Mouse (Mus musculus) megakaryocyte, embryonic 14.5 days (primary cell): ENCODE data around the gene Chtf18. TPM values are rescaled to one million over a fixed set of nuclear protein-coding genes. Genes with fewer than 3 reads are reported as not detected.

Experiments used
- H3K27me3 ChIP-seq: replicated peaks from 2 replicates; pipeline ENCODE3; 2012; ENCODE audit warnings: inconsistent platforms
- H3K36me3 ChIP-seq: replicated peaks from 2 replicates; pipeline ENCODE3; 2012; ENCODE audit warnings: low read length, inconsistent platforms, mixed read lengths
- H3K4me1 ChIP-seq: 2 replicates; pipeline ENCODE4 v1.6.1; 2012; ENCODE audit warnings: inconsistent platforms
- H3K4me3 ChIP-seq: replicated peaks from 2 replicates; pipeline ENCODE3; 2012; ENCODE audit warnings: moderate library complexity, mild to moderate bottlenecking, inconsistent platforms
- H3K9me3 ChIP-seq: 2 replicates; pipeline ENCODE4 v1.6.1; 2012; ENCODE audit warnings: inconsistent platforms
- FLI1 ChIP-seq: IDR thresholded peaks from 2 replicates; pipeline ENCODE4 v1.6.1; 2012; ENCODE audit warnings: low read length, inconsistent platforms, mixed read lengths
- GATA1 ChIP-seq: IDR thresholded peaks from 3 replicates; pipeline ENCODE4 v1.6.1; 2012; ENCODE audit warnings: mixed read lengths, low read length, inconsistent platforms, borderline replicate concordance
- polyA plus RNA-seq: library from polyadenylated mRNA; stranded (reverse); fragments of >175 nt; gene quantifications from 2 replicates; pipeline ENCODE4 v1.2.3, GENCODE M21; 2012; ENCODE audit warnings: low replicate concordance; ENCODE audit not compliant: insufficient read depth

Gene Chtf18
- polyA plus RNA-seq, 1 experiment: 30.7 TPM

DNA sequence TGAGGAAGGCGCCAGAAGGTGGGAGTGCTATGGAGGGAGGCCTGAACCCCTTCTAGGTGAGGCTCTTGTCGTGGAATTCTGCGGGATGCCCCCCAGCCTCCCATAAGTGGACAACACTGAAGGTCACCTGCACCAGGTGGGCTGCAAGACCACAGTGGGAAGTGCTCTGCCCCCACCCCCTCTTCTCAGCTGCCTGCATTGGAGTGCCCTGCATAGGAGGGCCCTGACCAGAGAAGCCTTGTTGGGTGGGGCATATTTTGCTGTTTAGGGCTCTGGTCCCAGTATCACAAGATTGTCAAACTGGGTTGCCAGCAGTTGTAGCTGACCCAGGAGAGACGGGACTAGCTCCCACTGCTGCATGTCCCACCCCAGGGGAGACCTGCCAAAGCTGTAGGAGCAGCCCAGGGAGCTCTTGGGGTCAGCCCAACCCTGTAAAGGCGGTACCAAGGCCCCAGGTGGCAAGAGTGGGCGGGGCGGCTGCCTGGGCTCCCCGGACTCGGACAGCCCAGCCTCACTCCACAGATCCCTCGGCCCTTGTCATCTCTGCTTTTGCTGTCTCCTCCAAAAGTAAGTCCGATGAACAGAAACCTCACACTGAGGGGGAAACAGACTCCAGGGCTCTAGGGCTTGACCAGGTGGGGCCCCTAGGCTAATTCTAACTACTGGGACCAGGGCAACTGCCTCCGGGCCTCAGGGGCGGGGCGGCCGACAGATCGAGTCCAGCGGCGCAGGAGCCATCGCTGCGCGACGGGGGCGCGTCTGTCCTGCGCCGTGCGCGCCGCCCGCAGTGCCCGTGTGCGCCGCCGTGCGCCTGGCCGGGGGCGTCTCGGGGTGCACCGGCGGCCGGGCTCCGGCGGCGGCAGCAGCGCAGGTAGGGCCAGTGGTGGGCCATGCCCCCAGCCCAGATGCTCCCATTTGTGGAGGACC lies 10.2 kb downstream of the Chtf18 start, which contains the start of gene Gng13:
Gene Gng13, plus strand, starts transcription at position 461 of the 927 bp plus-strand sequence.
- Histone ChIP-seq H3K4me3 (no peak within 1 kb of the TSS), H3K4me1 (peaks cover 10% of the 10 kb centered on the region), H3K27me3 (peaks cover 62% of the 10 kb centered on the region), H3K9me3 (peaks cover 8% of the 10 kb centered on the region), H3K36me3 (peaks cover 37% of the 10 kb centered on the region)
- TF ChIP-seq FLI1 (no peak), GATA1 (no peak)

DNA sequence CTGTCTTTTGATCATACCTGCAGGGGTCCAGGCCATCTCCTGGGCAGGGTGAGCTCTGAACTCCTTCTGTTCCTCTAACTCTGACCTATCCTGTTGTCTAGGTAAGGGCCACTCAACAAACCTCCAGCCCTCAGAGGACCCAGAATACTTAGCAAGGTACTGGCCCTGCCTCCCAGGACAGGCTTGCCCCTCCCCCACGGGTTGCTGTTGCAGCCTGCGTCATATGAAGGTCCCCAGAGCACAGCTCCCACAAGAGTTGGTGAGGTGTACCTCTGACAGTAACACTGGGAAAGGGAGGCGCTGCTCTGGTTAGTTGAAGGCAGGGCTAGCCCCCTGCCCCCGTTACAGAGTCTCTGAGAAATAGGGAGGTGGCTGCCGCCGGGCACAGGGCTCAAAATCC lies 11.1 kb downstream of the Chtf18 start:
- peaks cover 10% of the 10 kb centered on the region for H3K4me1 ChIP-seq
- peaks cover 10% of the 10 kb centered on the region for H3K9me3 ChIP-seq
- H3K4me3 ChIP-seq: no peak overlapping the region
- peaks cover 29% of the 10 kb centered on the region for H3K36me3 ChIP-seq
- TF ChIP-seq FLI1: no peak
- TF ChIP-seq GATA1: no peak
- peaks cover 68% of the 10 kb centered on the region for H3K27me3 ChIP-seq

DNA sequence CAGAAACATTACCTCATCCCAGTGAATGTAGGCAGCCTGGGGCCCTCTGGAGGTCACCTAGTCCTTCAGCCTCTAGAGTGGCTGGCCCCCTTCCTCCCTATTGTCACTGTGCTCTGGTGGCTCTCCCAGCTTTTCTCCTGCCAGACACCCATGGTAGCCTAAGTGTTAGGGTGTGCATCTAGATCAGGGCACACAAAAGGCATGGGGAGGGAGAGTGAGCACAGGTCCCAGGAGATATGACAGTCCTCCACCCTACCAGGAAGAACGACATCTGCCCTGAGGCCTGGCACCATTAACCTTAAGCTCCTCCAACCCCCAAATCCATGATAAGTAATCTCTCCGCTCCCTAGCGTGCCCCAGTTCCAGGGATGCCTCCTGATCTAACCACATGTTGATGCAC lies 11.6 kb downstream of the Chtf18 start:
- TF ChIP-seq GATA1 (no peak), FLI1 (no peak)
- Histone ChIP-seq H3K27me3 (peaks cover 72% of the 10 kb centered on the region), H3K9me3 (peaks cover 15% of the 10 kb centered on the region), H3K4me3 (no peak overlapping the region), H3K4me1 (peaks cover 10% of the 10 kb centered on the region), H3K36me3 (peaks cover 24% of the 10 kb centered on the region)

DNA sequence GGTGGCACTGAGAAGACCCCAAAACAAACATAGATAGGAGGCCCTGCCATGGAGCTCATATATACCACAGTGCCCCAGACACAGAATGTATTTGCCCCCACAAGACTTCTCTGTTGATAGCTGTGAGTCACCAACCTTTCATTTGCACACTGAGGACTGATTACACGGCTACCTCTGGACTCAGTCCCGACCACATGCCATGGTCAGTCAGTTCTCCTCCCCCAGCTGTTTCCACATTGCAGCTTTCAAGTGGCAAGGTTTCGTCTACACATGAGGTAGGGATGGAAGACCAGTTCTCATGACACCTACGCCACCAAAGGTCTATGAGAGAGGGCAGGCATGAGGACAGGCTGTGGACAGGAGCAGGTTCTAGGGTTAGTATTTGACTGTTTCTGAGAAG lies 16.1 kb downstream of the Chtf18 start:
- no peaks in the 10 kb centered on the region for H3K36me3 ChIP-seq
- TF ChIP-seq GATA1: no peak
- H3K4me1 ChIP-seq: no peaks in the 10 kb centered on the region
- no peak overlapping the region for H3K4me3 ChIP-seq
- H3K27me3 ChIP-seq: peaks cover 63% of the 10 kb centered on the region
- H3K9me3 ChIP-seq: peaks cover 37% of the 10 kb centered on the region

DNA sequence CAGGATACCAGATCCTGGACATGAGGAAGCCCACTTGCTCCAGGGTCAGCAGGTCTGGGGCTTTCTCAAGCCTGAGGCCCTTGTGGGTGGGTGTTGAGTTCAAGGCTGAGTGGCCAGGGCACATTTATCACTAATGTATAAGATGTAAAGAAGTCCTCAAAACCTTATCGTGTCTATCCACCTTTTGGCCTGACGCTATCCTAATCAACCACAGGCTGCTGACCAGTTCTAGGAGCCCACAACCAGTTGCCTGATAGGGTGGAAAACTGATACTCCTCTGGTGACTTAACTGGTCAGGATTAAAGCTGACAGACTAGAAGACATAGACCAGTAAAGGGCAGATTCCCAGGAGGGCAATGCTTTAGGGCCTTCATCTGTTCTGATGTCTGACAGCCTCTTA lies 17.2 kb downstream of the Chtf18 start:
- H3K4me1 ChIP-seq: no peaks in the 10 kb centered on the region
- peaks cover 37% of the 10 kb centered on the region for H3K9me3 ChIP-seq
- no peaks in the 10 kb centered on the region for H3K36me3 ChIP-seq
- peaks cover 55% of the 10 kb centered on the region for H3K27me3 ChIP-seq
- TF ChIP-seq FLI1 (no peak), GATA1 (no peak)
- H3K4me3 ChIP-seq: no peak overlapping the region

DNA sequence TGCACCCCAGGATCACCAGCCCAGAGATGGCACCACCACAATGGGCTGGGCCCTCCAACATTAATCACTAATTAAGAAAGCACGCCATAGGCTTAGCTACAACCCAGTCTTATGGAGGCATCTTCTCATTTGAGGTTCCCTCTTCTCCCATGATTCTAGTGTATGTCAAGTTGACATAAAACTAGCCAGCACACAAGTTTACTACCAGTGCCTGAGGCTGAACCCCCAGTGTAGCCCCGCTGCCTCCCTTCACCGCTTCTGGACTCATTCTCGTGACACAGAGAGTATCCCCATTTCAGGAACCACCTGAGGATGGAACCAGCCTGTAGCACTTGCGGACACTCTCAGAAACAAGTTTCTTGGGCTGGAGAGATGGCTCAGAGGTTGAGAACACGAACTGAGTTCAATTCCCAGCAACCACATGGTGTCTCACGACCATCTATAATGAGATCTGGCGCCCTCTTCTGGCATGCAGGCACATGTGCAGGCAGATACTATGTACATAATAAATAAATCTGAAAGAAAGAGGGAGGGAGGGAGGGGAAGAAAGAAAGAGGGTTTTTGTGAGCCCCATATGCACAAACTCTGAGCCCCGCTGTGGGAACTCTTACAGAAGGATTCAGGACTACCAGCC lies 26.2 kb downstream of the Chtf18 start:
- Histone ChIP-seq H3K4me1 (no peaks in the 10 kb centered on the region), H3K9me3 (peaks cover 3% of the 10 kb centered on the region; the same call in 1 of the 2 replicates), H3K36me3 (no peaks in the 10 kb centered on the region), H3K27me3 (peaks cover 40% of the 10 kb centered on the region), H3K4me3 (no peak overlapping the region)
- TF ChIP-seq GATA1 (no peak), FLI1 (no peak)

DNA sequence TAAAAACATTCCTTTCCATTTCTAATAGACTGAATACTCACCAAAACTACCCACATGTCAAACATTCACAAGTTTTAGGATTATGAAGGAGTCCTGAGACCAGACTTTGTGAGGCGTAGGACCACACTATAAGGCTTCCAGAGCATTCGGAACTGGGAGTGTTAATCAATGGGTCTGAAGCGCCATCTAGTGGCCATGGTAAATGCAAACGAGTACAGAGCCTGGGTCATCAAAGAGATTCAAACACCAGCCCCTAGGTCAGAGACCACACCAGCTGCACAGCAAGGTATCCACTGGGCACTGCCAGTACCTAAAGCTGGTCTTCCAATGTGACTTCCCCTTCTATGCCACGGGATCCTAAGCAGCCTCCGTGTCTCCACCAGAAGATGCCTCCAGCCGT lies 28.8 kb downstream of the Chtf18 start:
- H3K4me3 ChIP-seq: no peak overlapping the region
- peaks cover 3% of the 10 kb centered on the region; the same call in 1 of the 2 replicates for H3K9me3 ChIP-seq
- TF ChIP-seq GATA1 (no peak), FLI1 (no peak)
- H3K27me3 ChIP-seq: peaks cover 42% of the 10 kb centered on the region
- H3K36me3 ChIP-seq: no peaks in the 10 kb centered on the region
- H3K4me1 ChIP-seq: no peaks in the 10 kb centered on the region

DNA sequence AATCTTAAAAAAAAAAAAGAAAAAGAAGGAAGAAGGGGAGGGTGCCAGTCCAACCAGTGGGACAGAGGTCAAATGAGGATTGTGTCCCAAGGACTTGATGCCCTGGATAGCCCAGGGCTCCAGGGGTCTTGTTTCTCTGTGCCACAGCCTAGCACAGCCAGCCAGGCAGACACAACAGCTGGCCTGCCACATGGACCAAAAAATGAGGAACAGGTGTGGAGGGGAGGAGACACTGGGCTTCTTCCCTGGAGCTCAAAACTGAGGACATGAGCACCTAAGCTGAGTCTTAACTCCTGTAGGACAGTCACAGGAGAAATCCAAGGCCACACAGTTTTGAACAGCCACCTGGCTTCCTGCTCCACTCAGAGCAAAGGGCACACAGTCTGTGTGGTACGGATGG lies 31.0 kb downstream of the Chtf18 start:
- Histone ChIP-seq H3K36me3 (no peaks in the 10 kb centered on the region), H3K4me1 (no peaks in the 10 kb centered on the region; the same call in 1 of the 2 replicates), H3K9me3 (peaks cover 3% of the 10 kb centered on the region; the same call in 1 of the 2 replicates), H3K4me3 (no peak overlapping the region), H3K27me3 (peaks cover 49% of the 10 kb centered on the region)
- no peak for TF ChIP-seq GATA1
- no peak for TF ChIP-seq FLI1

DNA sequence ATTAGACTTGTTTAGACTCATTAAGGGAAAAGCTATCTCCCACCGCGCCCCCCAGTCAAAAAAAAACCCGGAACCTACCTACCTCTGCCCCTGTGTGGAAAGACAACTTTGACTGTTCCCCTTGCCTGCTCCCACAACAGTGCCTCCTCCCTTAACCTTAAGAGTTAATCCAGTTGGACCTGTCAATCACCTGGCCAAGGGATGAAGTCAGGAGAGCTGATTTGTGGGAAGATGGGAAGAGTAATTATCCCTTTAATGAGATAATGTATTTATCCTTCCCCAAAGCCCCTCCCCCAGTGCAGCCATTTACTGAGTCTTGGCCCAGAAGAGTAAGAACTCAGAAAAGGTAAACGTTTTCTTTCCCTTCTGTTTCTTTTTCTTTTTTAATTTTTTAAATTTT lies 38.3 kb downstream of the Chtf18 start:
- Histone ChIP-seq H3K4me3 (no peak overlapping the region), H3K9me3 (no peaks in the 10 kb centered on the region), H3K4me1 (peaks cover 3% of the 10 kb centered on the region; the same call in 1 of the 2 replicates), H3K36me3 (no peaks in the 10 kb centered on the region), H3K27me3 (peaks cover 68% of the 10 kb centered on the region)
- no peak for TF ChIP-seq GATA1
- no peak for TF ChIP-seq FLI1

DNA sequence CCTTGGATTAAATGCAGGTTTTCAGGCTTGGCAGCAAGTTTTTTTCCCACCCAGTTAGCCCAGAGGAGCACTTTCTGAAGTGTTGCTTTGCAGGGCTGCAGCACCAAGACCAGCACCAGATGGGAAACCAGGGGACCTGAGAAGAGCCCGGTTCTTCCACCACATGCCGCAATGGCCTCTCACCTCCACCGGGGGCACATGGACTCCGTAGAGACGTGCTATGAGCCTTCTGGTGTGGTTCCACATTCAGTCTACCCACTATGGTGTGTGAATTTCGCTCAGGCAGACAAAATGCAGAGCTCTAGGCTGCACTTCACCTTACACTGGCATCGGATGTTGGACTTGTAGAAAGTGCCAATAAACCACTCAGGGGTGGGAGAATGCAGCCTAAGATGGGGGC lies 40.9 kb downstream of the Chtf18 start:
- Histone ChIP-seq H3K4me1 (peaks cover 3% of the 10 kb centered on the region; the same call in 1 of the 2 replicates), H3K9me3 (no peaks in the 10 kb centered on the region), H3K27me3 (peaks cover 70% of the 10 kb centered on the region), H3K36me3 (no peaks in the 10 kb centered on the region), H3K4me3 (no peak overlapping the region)
- no peak for TF ChIP-seq GATA1
- TF ChIP-seq FLI1: no peak

DNA sequence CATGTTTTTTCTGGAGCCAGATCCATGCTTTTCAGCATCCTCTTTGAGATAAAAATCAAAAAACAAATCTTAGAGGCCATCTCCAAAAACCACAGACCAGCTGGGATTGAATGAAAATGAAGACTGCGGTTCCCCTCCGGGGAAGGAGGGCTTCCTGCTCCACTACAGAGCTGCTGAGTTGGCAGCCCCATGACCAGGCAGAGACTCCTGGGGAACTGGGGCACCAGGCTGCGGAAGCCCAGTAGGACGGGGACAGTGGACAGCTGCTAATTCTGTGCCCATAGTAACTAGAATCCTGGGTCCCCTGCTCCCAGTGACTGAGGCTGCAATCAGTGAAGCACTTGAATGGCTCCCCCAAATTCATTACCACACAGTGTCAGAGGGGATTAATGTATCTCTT lies 45.6 kb downstream of the Chtf18 start:
- TF ChIP-seq FLI1 (no peak), GATA1 (no peak)
- Histone ChIP-seq H3K36me3 (no peaks in the 10 kb centered on the region), H3K27me3 (peaks cover 73% of the 10 kb centered on the region), H3K4me3 (no peak overlapping the region), H3K9me3 (peaks cover 1% of the 10 kb centered on the region), H3K4me1 (no peaks in the 10 kb centered on the region)
